Mouse (Mus musculus) heart, embryonic 12.5 days (tissue): ENCODE measurements around the gene Nfib. TPM values are rescaled to one million over a fixed set of nuclear protein-coding genes. Genes with fewer than 3 reads are reported as not detected.

Experiments used
- ATAC-seq: fragments of 200-750 bp; cut with Nextera tagmentation; 2 replicates; pipeline ENCODE4 v1.8.0; 2017; ENCODE audit warnings: moderate TSS enrichment, moderate library complexity; ENCODE audit not compliant: insufficient number of reproducible peaks, low FRiP score
- H3K27ac ChIP-seq: fragments of 300-500 bp; sonication (generic); 2 replicates; pipeline ENCODE4 v1.5.1; 2016; ENCODE audit warnings: mild to moderate bottlenecking, moderate library complexity; ENCODE audit not compliant: poor library complexity, severe bottlenecking
- H3K27me3 ChIP-seq: fragments of 300-500 bp; sonication (generic); replicated peaks from 2 replicates; pipeline ENCODE4 v1.6.1; 2016; ENCODE audit warnings: mild to moderate bottlenecking, moderate library complexity
- H3K36me3 ChIP-seq: fragments of 300-500 bp; sonication (generic); 2 replicates; pipeline ENCODE4 v1.6.1; 2016; ENCODE audit warnings: mild to moderate bottlenecking, moderate library complexity
- H3K4me1 ChIP-seq: fragments of 300-500 bp; sonication (generic); replicated peaks from 2 replicates; pipeline ENCODE4 v1.6.1; 2016; ENCODE audit warnings: mild to moderate bottlenecking
- H3K4me2 ChIP-seq: fragments of 300-500 bp; sonication (generic); 2 replicates; pipeline ENCODE4 v1.6.1; 2016; ENCODE audit warnings: mild to moderate bottlenecking, moderate library complexity
- H3K4me3 ChIP-seq: fragments of 300-500 bp; sonication (generic); 2 replicates; pipeline ENCODE4 v1.5.1; 2016; ENCODE audit warnings: mild to moderate bottlenecking
- H3K9ac ChIP-seq: fragments of 300-500 bp; sonication (generic); 2 replicates; pipeline ENCODE4 v1.6.1; 2016; ENCODE audit warnings: mild to moderate bottlenecking, moderate library complexity
- H3K9me3 ChIP-seq: fragments of 300-500 bp; sonication (generic); replicated peaks from 2 replicates; pipeline ENCODE4 v1.6.1; 2016; ENCODE audit warnings: mild to moderate bottlenecking, moderate library complexity
- WGBS: fragments of 180-500 bp; shearing (Covaris S2); methylation state at CpG from one replicate; pipeline ENCODE4 v1.1.7; 2016; 5-methylcytosine and 5-hydroxymethylcytosine counted together
- polyA plus RNA-seq: library from polyadenylated mRNA; unstranded; fragments of >200 nt; fragmentation: Nextera tagmentation; extraction: Ambion mirVana; gene quantifications from 2 replicates; pipeline ENCODE4 v1.2.1, GENCODE M21; 2016

The Nfib gene
- polyA plus RNA-seq, 1 experiment from 2014 or later = 57.5 TPM

GRCm38 (mm10) chr4:82412651-82413050 is 292.9 kb downstream of the Nfib start:
- 57% methylated on average over 7 of the region's 7 CpGs for WGBS
- peaks cover 51% of the 10 kb centered on the region for H3K4me1 ChIP-seq
- no peak for ATAC-seq
- no peak overlapping the region for H3K9ac ChIP-seq
- no peaks in the 10 kb centered on the region for H3K27me3 ChIP-seq
- H3K9me3 ChIP-seq = no peaks in the 10 kb centered on the region
- no peak overlapping the region for H3K4me2 ChIP-seq
- no peaks in the 10 kb centered on the region for H3K36me3 ChIP-seq
- peak overlapping the region; percentile 53 for H3K27ac ChIP-seq
- no peak overlapping the region for H3K4me3 ChIP-seq

GRCm38 (mm10) chr4:82411965-82412364 is 293.6 kb downstream of the Nfib start:
- no peak overlapping the region for H3K9ac ChIP-seq

GRCm38 (mm10) chr4:82408463-82409404 is 296.8 kb downstream of the Nfib start:
- H3K9me3 ChIP-seq = no peaks in the 10 kb centered on the region
- ATAC-seq = no peak
- H3K27me3 ChIP-seq = no peaks in the 10 kb centered on the region
- no peak overlapping the region for H3K27ac ChIP-seq
- no peak overlapping the region for H3K4me2 ChIP-seq
- H3K4me1 ChIP-seq = peaks cover 69% of the 10 kb centered on the region
- WGBS = 78% methylated on average over 22 of the region's 22 CpGs
- H3K4me3 ChIP-seq = no peak overlapping the region
- H3K9ac ChIP-seq = no peak overlapping the region
- H3K36me3 ChIP-seq = no peaks in the 10 kb centered on the region

More at GRCm38 (mm10) chr4:82411965-82412364, 293.6 kb downstream of the Nfib start:
- peak overlapping the region; percentile 53; the same call in 1 of the 2 replicates for H3K27ac ChIP-seq
- H3K36me3 ChIP-seq = no peaks in the 10 kb centered on the region
- no peaks in the 10 kb centered on the region for H3K27me3 ChIP-seq
- H3K4me2 ChIP-seq = no peak overlapping the region
- 15% methylated on average over 5 of the region's 5 CpGs for WGBS
- no peaks in the 10 kb centered on the region for H3K9me3 ChIP-seq
- H3K4me3 ChIP-seq = no peak overlapping the region
- ATAC-seq = no peak
- H3K4me1 ChIP-seq = peaks cover 55% of the 10 kb centered on the region

GRCm38 (mm10) chr4:82406511-82406910 is 299.0 kb downstream of the Nfib start:
- Histone ChIP-seq H3K27me3 (no peaks in the 10 kb centered on the region), H3K9ac (no peak overlapping the region), H3K36me3 (no peaks in the 10 kb centered on the region), H3K9me3 (no peaks in the 10 kb centered on the region), H3K4me1 (peaks cover 60% of the 10 kb centered on the region), H3K27ac (0 out of 2 replicates have a peak overlapping the region, but pooled peaks have one; percentile 84), H3K4me3 (no peak overlapping the region), H3K4me2 (no peak overlapping the region)
- WGBS = 42% methylated on average over 6 of the region's 6 CpGs
- ATAC-seq = no peak

- H3K4me3 ChIP-seq = no peak overlapping the region
- H3K9me3 ChIP-seq = no peaks in the 10 kb centered on the region
- ATAC-seq = no peak
- H3K36me3 ChIP-seq = no peaks in the 10 kb centered on the region
- no peaks in the 10 kb centered on the region for H3K27me3 ChIP-seq
- H3K4me1 ChIP-seq = peaks cover 63% of the 10 kb centered on the region
- 76% methylated on average over 5 of the region's 5 CpGs for WGBS
- no peak overlapping the region for H3K4me2 ChIP-seq
- H3K27ac ChIP-seq = peak overlapping the region; percentile 84; the same call in 1 of the 2 replicates
- H3K9ac ChIP-seq = no peak overlapping the region
These were observed 299.8 kb downstream of the Nfib start for GRCm38 (mm10) chr4:82405791-82406190.

- Histone ChIP-seq H3K27ac (peak overlapping the region; percentile 84), H3K9ac (0 out of 2 replicates have a peak overlapping the region, but pooled peaks have one; percentile 2), H3K4me3 (no peak overlapping the region), H3K27me3 (no peaks in the 10 kb centered on the region), H3K4me2 (peak overlapping the region; percentile 44), H3K36me3 (no peaks in the 10 kb centered on the region), H3K9me3 (no peaks in the 10 kb centered on the region), H3K4me1 (peaks cover 75% of the 10 kb centered on the region)
- WGBS = 39% methylated on average over 13 of the region's 13 CpGs
- ATAC-seq = peak; percentile 66
These were observed 301.4 kb downstream of the Nfib start for GRCm38 (mm10) chr4:82403975-82404651.

- Histone ChIP-seq H3K9ac (no peak overlapping the region), H3K4me2 (no peak overlapping the region), H3K27ac (no peak overlapping the region), H3K9me3 (no peaks in the 10 kb centered on the region), H3K4me3 (no peak overlapping the region), H3K27me3 (no peaks in the 10 kb centered on the region), H3K4me1 (peaks cover 75% of the 10 kb centered on the region), H3K36me3 (peaks cover 3% of the 10 kb centered on the region; the same call in 1 of the 2 replicates)
- no peak for ATAC-seq
- 81% methylated on average over 9 of the region's 9 CpGs for WGBS
These were observed 302.9 kb downstream of the Nfib start for GRCm38 (mm10) chr4:82402666-82403065.

- Histone ChIP-seq H3K4me2 (no peak overlapping the region), H3K27me3 (no peaks in the 10 kb centered on the region), H3K9ac (no peak overlapping the region), H3K36me3 (peaks cover 3% of the 10 kb centered on the region; the same call in 1 of the 2 replicates), H3K27ac (0 out of 2 replicates have a peak overlapping the region, but pooled peaks have one; percentile 14), H3K4me3 (no peak overlapping the region), H3K4me1 (peaks cover 68% of the 10 kb centered on the region), H3K9me3 (no peaks in the 10 kb centered on the region)
- no peak for ATAC-seq
- WGBS = 63% methylated on average over 3 of the region's 3 CpGs
These were observed 304.0 kb downstream of the Nfib start for GRCm38 (mm10) chr4:82401450-82402061.

GRCm38 (mm10) chr4:82400536-82400935 is 305.0 kb downstream of the Nfib start:
- peak overlapping the region; percentile 73 for H3K27ac ChIP-seq
- no peak overlapping the region for H3K4me3 ChIP-seq
- no peaks in the 10 kb centered on the region for H3K9me3 ChIP-seq
- H3K36me3 ChIP-seq = peaks cover 3% of the 10 kb centered on the region; the same call in 1 of the 2 replicates
- ATAC-seq = no peak
- H3K4me2 ChIP-seq = peak overlapping the region; percentile 20
- no peaks in the 10 kb centered on the region for H3K27me3 ChIP-seq
- H3K4me1 ChIP-seq = peaks cover 64% of the 10 kb centered on the region
- peak overlapping the region; percentile 57; the same call in 1 of the 2 replicates for H3K9ac ChIP-seq
- 26% methylated on average over 5 of the region's 5 CpGs for WGBS

- H3K4me2 ChIP-seq = peak overlapping the region; percentile 20; the same call in 1 of the 2 replicates
- no peaks in the 10 kb centered on the region for H3K9me3 ChIP-seq
- no peak overlapping the region for H3K4me3 ChIP-seq
- 35% methylated on average over 11 of the region's 11 CpGs for WGBS
- H3K27ac ChIP-seq = peak overlapping the region; percentile 73
- H3K4me1 ChIP-seq = peaks cover 55% of the 10 kb centered on the region
- no peaks in the 10 kb centered on the region for H3K27me3 ChIP-seq
- no peak for ATAC-seq
- peaks cover 3% of the 10 kb centered on the region; the same call in 1 of the 2 replicates for H3K36me3 ChIP-seq
- H3K9ac ChIP-seq = no peak overlapping the region
These were observed 305.9 kb downstream of the Nfib start for GRCm38 (mm10) chr4:82399406-82400380.
